Mouse (Mus musculus) gastrocnemius, adult 8-10 months (tissue): ENCODE measurements around the gene Sbk3. TPM values are rescaled to one million over a fixed set of nuclear protein-coding genes. Genes with fewer than 3 reads are reported as not detected.

ENCODE experiments used
- total RNA-seq, 4 experiments: library from RNA; stranded (reverse); gene quantifications; 2 replicates each; pipeline ENCODE4 v1.2.4; 2022

Sbk3 gene
- total RNA-seq, 4 experiments from 2014 or later, result 0.58 to 1.6 (median 1.1) TPM

Other genes with a start within 250 kb of the Sbk3 start
- gene Tmem150b, start 245.9 kb downstream of the Sbk3 start, total RNA-seq, result not detected
- gene Kmt5c, start 231.1 kb downstream of the Sbk3 start, total RNA-seq, result 1 to 10 TPM; 3.5 to 5.2 (median 4.8) TPM
- gene Cox6b2, start 218.1 kb downstream of the Sbk3 start, total RNA-seq, result not detected
- not detected for gene Fam71e2, start 199.9 kb downstream of the Sbk3 start, total RNA-seq
- gene Il11, start 188.3 kb downstream of the Sbk3 start, total RNA-seq, result not detected
- gene Tmem190, start 188.2 kb downstream of the Sbk3 start, total RNA-seq, result not detected
- 10 to 100 TPM in 1 of 4 experiments, 1 to 10 TPM in 3; 6.0 to 12.3 (median 7.4) TPM for gene Tmem238, start 181.5 kb downstream of the Sbk3 start, total RNA-seq
- gene Rpl28, start 178.3 kb downstream of the Sbk3 start, total RNA-seq, result 100 to 1,000 TPM; 347 to 558 (median 433) TPM
- 100 to 1,000 TPM in 1 of 4 experiments, 10 to 100 TPM in 3; 92.3 to 102 (median 95.8) TPM for gene Ube2s, start 158.6 kb downstream of the Sbk3 start, total RNA-seq
- not detected for gene Shisa7, start 126.5 kb downstream of the Sbk3 start, total RNA-seq
- gene Isoc2b, start 100.9 kb downstream of the Sbk3 start, total RNA-seq, result 1 to 10 TPM; 3.5 to 5.0 (median 3.8) TPM
- gene Isoc2a, start 94.0 kb downstream of the Sbk3 start, total RNA-seq, result 10 to 100 TPM; 23.6 to 32.4 (median 28.2) TPM
- gene Gm36210, start 64.7 kb downstream of the Sbk3 start, total RNA-seq, result under 1 TPM in 3 of 4 experiments, not detected in 1; 0.29 to 0.81 (median 0.48) TPM
- 10 to 100 TPM in 2 of 4 experiments, 1 to 10 TPM in 2; 8.3 to 10.7 (median 9.7) TPM for gene Zfp628, start 56.0 kb downstream of the Sbk3 start, total RNA-seq
- 1 to 10 TPM; 4.2 to 5.2 (median 4.6) TPM for gene Nat14, start 49.1 kb downstream of the Sbk3 start, total RNA-seq
- gene Ssc5d, start 45.4 kb downstream of the Sbk3 start, total RNA-seq, result 1 to 10 TPM; 1.9 to 4.6 (median 2.5) TPM
- gene Sbk2, start 6.8 kb downstream of the Sbk3 start, total RNA-seq, result 10 to 100 TPM; 55.4 to 88.7 (median 62.8) TPM
- gene Zfp579, start 25.0 kb upstream of the Sbk3 start, total RNA-seq, result 1 to 10 TPM; 7.1 to 9.8 (median 8.7) TPM
- gene Zfp524, start 43.2 kb upstream of the Sbk3 start, total RNA-seq, result 10 to 100 TPM in 2 of 4 experiments, 1 to 10 TPM in 2; 8.3 to 11.7 (median 10.2) TPM
- gene Fiz1, start 43.5 kb upstream of the Sbk3 start, total RNA-seq, result 10 to 100 TPM; 22.4 to 25.7 (median 24.6) TPM
- gene Gm44973, start 44.3 kb upstream of the Sbk3 start, total RNA-seq, result not detected
- 10 to 100 TPM; 12.4 to 16.3 (median 13.7) TPM for gene Zfp865, start 49.2 kb upstream of the Sbk3 start, total RNA-seq
- not detected for gene Ccdc106, start 49.4 kb upstream of the Sbk3 start, total RNA-seq
- gene 4632433K11Rik, start 63.0 kb upstream of the Sbk3 start, total RNA-seq, result not detected
- gene Zfp784, start 67.3 kb upstream of the Sbk3 start, total RNA-seq, result 1 to 10 TPM; 2.3 to 3.0 (median 2.7) TPM
- 1 to 10 TPM; 1.5 to 3.7 (median 3.1) TPM for gene Zfp580, start 80.4 kb upstream of the Sbk3 start, total RNA-seq
- gene U2af2, start 91.0 kb upstream of the Sbk3 start, total RNA-seq, result 10 to 100 TPM; 38.2 to 52.9 (median 47.0) TPM
- gene Epn1, start 109.1 kb upstream of the Sbk3 start, total RNA-seq, result 100 to 1,000 TPM; 164 to 200 (median 181) TPM
- gene Rfpl4, start 145.8 kb upstream of the Sbk3 start, total RNA-seq, result not detected
- gene Rasl2-9, start 154.8 kb upstream of the Sbk3 start, total RNA-seq, result 1 to 10 TPM; 2.1 to 2.9 (median 2.5) TPM
- not detected for gene Vmn1r55, start 178.5 kb upstream of the Sbk3 start, total RNA-seq
- not detected for gene Vmn1r56, start 225.6 kb upstream of the Sbk3 start, total RNA-seq
- not detected for gene Vmn1r57, start 247.3 kb upstream of the Sbk3 start, total RNA-seq